Mouse (Mus musculus) stomach, embryonic 16.5 days (tissue): ENCODE measurements at regions not wholly inside any gene's neighbourhood (a gene's known extent, or its start where the extent isn't known, plus 50 kb on each side); places are given as distances from the start of the nearest gene placed in this dataset.

Experiments
- ATAC-seq: fragments of 200-750 bp; cut with Nextera tagmentation; 2 replicates; pipeline ENCODE4 v1.8.0; 2017; ENCODE audit warnings: moderate number of reproducible peaks, moderate TSS enrichment; ENCODE audit not compliant: insufficient read depth, low FRiP score
- H3K27ac ChIP-seq: fragments of 300-500 bp; sonication (generic); 2 replicates; pipeline ENCODE4 v1.5.1; 2014; ENCODE audit warnings: low read length
- H3K27me3 ChIP-seq: fragments of 300-500 bp; sonication (generic); 2 replicates; pipeline ENCODE4 v1.6.1; 2014; ENCODE audit warnings: low read length, control low read depth, mixed read lengths; ENCODE audit not compliant: control insufficient read depth, insufficient read depth
- H3K36me3 ChIP-seq: fragments of 300-500 bp; sonication (generic); 2 replicates; pipeline ENCODE4 v1.6.1; 2014; ENCODE audit warnings: low read length; ENCODE audit not compliant: control insufficient read depth, insufficient read depth
- H3K4me1 ChIP-seq: fragments of 300-500 bp; sonication (generic); 2 replicates; pipeline ENCODE4 v1.6.1; 2014; ENCODE audit warnings: low read length, control low read depth, mixed read lengths; ENCODE audit not compliant: control insufficient read depth, insufficient read depth
- H3K4me2 ChIP-seq: fragments of 300-500 bp; sonication (generic); 2 replicates; pipeline ENCODE4 v1.6.1; 2014; ENCODE audit warnings: low read depth, low read length, mixed read lengths
- H3K4me3 ChIP-seq: fragments of 300-500 bp; sonication (generic); replicated peaks from 2 replicates; pipeline ENCODE4 v1.5.1; 2014; ENCODE audit warnings: mild to moderate bottlenecking, low read length
- H3K9ac ChIP-seq: fragments of 300-500 bp; sonication (generic); 2 replicates; pipeline ENCODE4 v1.6.1; 2014; ENCODE audit warnings: low read length
- H3K9me3 ChIP-seq: fragments of 300-500 bp; sonication (generic); replicated peaks from 2 replicates; pipeline ENCODE4 v1.6.1; 2016; ENCODE audit warnings: low read length, control low read depth; ENCODE audit not compliant: control insufficient read depth
- WGBS: fragments of 180-500 bp; shearing (Covaris S2); extraction: QIAGEN DNeasy Blood & Tissue Kit; methylation state at CpG from one replicate; pipeline ENCODE4 v1.1.7; 2014; 5-methylcytosine and 5-hydroxymethylcytosine counted together

GRCm38 (mm10) chr8:43956500-43956899 lies 246.7 kb upstream of the Adam34 start:
- Histone ChIP-seq H3K9ac (no peak overlapping the region), H3K27ac (no peak overlapping the region), H3K9me3 (no peaks in the 10 kb centered on the region), H3K27me3 (no peaks in the 10 kb centered on the region), H3K4me2 (no peak overlapping the region), H3K36me3 (no peaks in the 10 kb centered on the region), H3K4me3 (no peak overlapping the region), H3K4me1 (no peaks in the 10 kb centered on the region)
- 62% methylated on average over 3 of the region's 3 CpGs for WGBS
- no peak for ATAC-seq

GRCm38 (mm10) chr8:43949224-43950021 lies 239.6 kb upstream of the Adam34 start:
- Histone ChIP-seq H3K9me3 (no peaks in the 10 kb centered on the region), H3K27me3 (no peaks in the 10 kb centered on the region), H3K36me3 (no peaks in the 10 kb centered on the region), H3K27ac (no peak overlapping the region), H3K4me1 (no peaks in the 10 kb centered on the region), H3K4me2 (0 out of 2 replicates have a peak overlapping the region, but pooled peaks have one; percentile 11), H3K9ac (no peak overlapping the region), H3K4me3 (no peak overlapping the region)
- 42% methylated on average over 9 of the region's 9 CpGs for WGBS
- ATAC-seq: no peak

GRCm38 (mm10) chr8:43948807-43949206 lies 239.0 kb upstream of the Adam34 start:
- H3K27ac ChIP-seq: no peak overlapping the region
- H3K9me3 ChIP-seq: no peaks in the 10 kb centered on the region
- no peak overlapping the region for H3K4me3 ChIP-seq
- 0 out of 2 replicates have a peak overlapping the region, but pooled peaks have one; percentile 11 for H3K4me2 ChIP-seq
- H3K4me1 ChIP-seq: no peaks in the 10 kb centered on the region
- 12% methylated on average over 6 of the region's 6 CpGs for WGBS
- H3K9ac ChIP-seq: no peak overlapping the region
- ATAC-seq: no peak
- no peaks in the 10 kb centered on the region for H3K27me3 ChIP-seq
- H3K36me3 ChIP-seq: no peaks in the 10 kb centered on the region

- H3K27ac ChIP-seq: no peak overlapping the region
- no peak overlapping the region for H3K4me2 ChIP-seq
- H3K9ac ChIP-seq: no peak overlapping the region
- H3K36me3 ChIP-seq: no peaks in the 10 kb centered on the region
- no peaks in the 10 kb centered on the region for H3K9me3 ChIP-seq
- no peak for ATAC-seq
- H3K4me1 ChIP-seq: no peaks in the 10 kb centered on the region
- no peak overlapping the region for H3K4me3 ChIP-seq
- no peaks in the 10 kb centered on the region for H3K27me3 ChIP-seq
These were observed 221.9 kb upstream of the Adam34 start for GRCm38 (mm10) chr8:43931727-43932126.

- Histone ChIP-seq H3K36me3 (no peaks in the 10 kb centered on the region), H3K27ac (no peak overlapping the region), H3K4me2 (no peak overlapping the region), H3K27me3 (no peaks in the 10 kb centered on the region), H3K4me3 (no peak overlapping the region), H3K9ac (no peak overlapping the region), H3K9me3 (no peaks in the 10 kb centered on the region), H3K4me1 (no peaks in the 10 kb centered on the region)
- no peak for ATAC-seq
- 73% methylated on average over 3 of the region's 3 CpGs for WGBS
These were observed 213.1 kb upstream of the Adam34 start for GRCm38 (mm10) chr8:43922982-43923381.

- H3K4me3 ChIP-seq: no peak overlapping the region
- no peak overlapping the region for H3K4me2 ChIP-seq
- no peaks in the 10 kb centered on the region for H3K4me1 ChIP-seq
- H3K36me3 ChIP-seq: no peaks in the 10 kb centered on the region
- ATAC-seq: no peak
- H3K9ac ChIP-seq: no peak overlapping the region
- 73% methylated on average over 7 of the region's 7 CpGs for WGBS
- no peak overlapping the region for H3K27ac ChIP-seq
- no peaks in the 10 kb centered on the region for H3K27me3 ChIP-seq
- no peaks in the 10 kb centered on the region for H3K9me3 ChIP-seq
These were observed 211.4 kb upstream of the Adam34 start for GRCm38 (mm10) chr8:43921263-43921662.

GRCm38 (mm10) chr8:43906119-43906518 lies 196.3 kb upstream of the Adam34 start:
- Histone ChIP-seq H3K4me2 (no peak overlapping the region), H3K9ac (no peak overlapping the region), H3K27me3 (no peaks in the 10 kb centered on the region), H3K4me1 (no peaks in the 10 kb centered on the region), H3K36me3 (no peaks in the 10 kb centered on the region), H3K4me3 (no peak overlapping the region), H3K9me3 (no peaks in the 10 kb centered on the region), H3K27ac (no peak overlapping the region)
- WGBS: 53% methylated on average over 3 of the region's 3 CpGs
- ATAC-seq: no peak

GRCm38 (mm10) chr8:43895171-43895570 lies 185.3 kb upstream of the Adam34 start:
- H3K36me3 ChIP-seq: no peaks in the 10 kb centered on the region

GRCm38 (mm10) chr8:43853820-43854590 lies 144.2 kb upstream of the Adam34 start:
- Histone ChIP-seq H3K9ac (no peak overlapping the region), H3K27ac (no peak overlapping the region), H3K36me3 (no peaks in the 10 kb centered on the region), H3K4me1 (no peaks in the 10 kb centered on the region), H3K27me3 (no peaks in the 10 kb centered on the region), H3K4me2 (no peak overlapping the region), H3K4me3 (no peak overlapping the region), H3K9me3 (no peaks in the 10 kb centered on the region)
- no peak for ATAC-seq
- WGBS: 77% methylated on average over 3 of the region's 3 CpGs

More at GRCm38 (mm10) chr8:43895171-43895570, 185.3 kb upstream of the Adam34 start:
- no peak overlapping the region for H3K9ac ChIP-seq
- H3K4me2 ChIP-seq: no peak overlapping the region
- no peak overlapping the region for H3K4me3 ChIP-seq
- no peak for ATAC-seq
- H3K4me1 ChIP-seq: no peaks in the 10 kb centered on the region
- no peak overlapping the region for H3K27ac ChIP-seq
- H3K9me3 ChIP-seq: no peaks in the 10 kb centered on the region
- H3K27me3 ChIP-seq: no peaks in the 10 kb centered on the region
